Mouse (Mus musculus) olfactory bulb, adult 2 months (tissue): ENCODE measurements around the gene Csnk1d.

Experiments used
- CTCF ChIP-seq: fragments of 200-500 bp; IDR thresholded peaks from 2 replicates; pipeline ENCODE4 v1.5.1; 2012; ENCODE audit warnings: low read depth, mild to moderate bottlenecking, low read length, moderate library complexity; ENCODE audit not compliant: insufficient read depth
- POLR2A ChIP-seq: fragments of 200-500 bp; IDR thresholded peaks from 2 replicates; pipeline ENCODE4 v1.6.1; 2012; ENCODE audit warnings: mild to moderate bottlenecking, low read depth, low read length, moderate library complexity; ENCODE audit not compliant: insufficient read depth

GRCm38 (mm10) chr11:120948328-120948727 lies 42.8 kb downstream of the Csnk1d start, which contains the start of gene Slc16a3:
- no peak for TF ChIP-seq CTCF
- TF ChIP-seq POLR2A = no peak
